Mouse (Mus musculus) liver, embryonic 14.5 days (tissue): ENCODE results near the gene Tbc1d16. TPM values are rescaled to one million over a fixed set of nuclear protein-coding genes. Genes with fewer than 3 reads are reported as not detected.
A peak's percentile ranks its signal among the peaks of the same experiment; 100 is the strongest.

ENCODE experiments used
- ATAC-seq: fragments of 200-750 bp; cut with Nextera tagmentation; 2 replicates; pipeline ENCODE4 v1.8.0; 2017; ENCODE audit warnings: moderate number of reproducible peaks, mild to moderate bottlenecking, moderate library complexity; ENCODE audit not compliant: insufficient read depth
- DNase-seq, 3 experiments: peaks; one replicate each; pipeline ENCODE4 v3.0.0-alpha.2; 2012 to 2013; ENCODE audit warnings: low read depth in 3 of 3, low spot score in 3 of 3
- H3K27ac ChIP-seq: fragments of 300-500 bp; sonication (generic); 2 replicates; pipeline ENCODE4 v1.5.1; 2014; ENCODE audit warnings: moderate library complexity, mild to moderate bottlenecking, control low read depth, inconsistent platforms
- H3K27me3 ChIP-seq: fragments of 300-500 bp; sonication (generic); 2 replicates; pipeline ENCODE4 v1.6.1; 2014; ENCODE audit warnings: mild to moderate bottlenecking, low read length, moderate library complexity; ENCODE audit not compliant: control insufficient read depth, insufficient read depth
- H3K36me3 ChIP-seq: fragments of 300-500 bp; sonication (generic); replicated peaks from 2 replicates; pipeline ENCODE4 v1.6.1; 2014; ENCODE audit warnings: low read depth; ENCODE audit not compliant: control insufficient read depth, insufficient read depth
- H3K4me1 ChIP-seq, 2 experiments: fragments of 200-500 bp in 1 of 2; fragments of 300-500 bp in 1 of 2; sonication (generic) in 1 of 2; replicated peaks; 2 replicates each; pipeline ENCODE4 v1.6.1; 2012 to 2014; ENCODE audit warnings: antibody characterized with exemption in 1 of 2, inconsistent platforms in 1 of 2, low read length in 1 of 2; ENCODE audit not compliant: control insufficient read depth in 2 of 2, insufficient read depth in 2 of 2
- H3K4me2 ChIP-seq: fragments of 300-500 bp; sonication (generic); 2 replicates; pipeline ENCODE4 v1.6.1; 2014; ENCODE audit warnings: low read depth, mild to moderate bottlenecking, control low read depth, moderate library complexity
- H3K4me3 ChIP-seq, 2 experiments: fragments of 200-500 bp in 1 of 2; fragments of 300-500 bp in 1 of 2; sonication (generic) in 1 of 2; 2 replicates each; pipeline ENCODE4 v1.5.1; 2012 to 2014; ENCODE audit warnings: low read depth in 2 of 2, low read length in 2 of 2, mild to moderate bottlenecking in 2 of 2, control low read depth in 1 of 2, inconsistent platforms in 1 of 2, moderate library complexity in 1 of 2; ENCODE audit not compliant: insufficient read depth in 1 of 2
- H3K9ac ChIP-seq: fragments of 300-500 bp; sonication (generic); replicated peaks from 2 replicates; pipeline ENCODE4 v1.6.1; 2014; ENCODE audit warnings: mild to moderate bottlenecking, control low read depth, moderate library complexity
- H3K9me3 ChIP-seq: fragments of 300-500 bp; sonication (generic); 2 replicates; pipeline ENCODE4 v1.6.1; 2016; ENCODE audit warnings: low read length, mixed read lengths; ENCODE audit not compliant: control insufficient read depth
- CTCF ChIP-seq: IDR thresholded peaks from 2 replicates; pipeline ENCODE4 v1.5.1; 2016; ENCODE audit warnings: antibody characterized with exemption, low read depth, control low read depth
- EP300 ChIP-seq: IDR thresholded peaks from 2 replicates; pipeline ENCODE4 v1.6.1; 2016; ENCODE audit warnings: antibody characterized with exemption, low read depth
- WGBS: fragments of 180-500 bp; shearing (Covaris S2); extraction: QIAGEN DNeasy Blood & Tissue Kit; methylation state at CpG from one replicate; pipeline ENCODE4 v1.1.7; 2014; ENCODE audit not compliant: insufficient replicate concordance; 5-methylcytosine and 5-hydroxymethylcytosine counted together
- polyA plus RNA-seq, 2 experiments: library from polyadenylated mRNA; depleted of rRNA in 1 of 2; stranded (reverse) in 1 of 2; unstranded in 1 of 2; fragments of >200 nt; fragmentation: Nextera tagmentation in 1 of 2; extraction: Ambion mirVana in 1 of 2; gene quantifications; 2 replicates each; pipeline versions ENCODE4 v1.2.1 to v1.2.3; 2012 to 2014

Tbc1d16 gene
- polyA plus RNA-seq, 2 experiments: 0.58 to 1.0 TPM

- Histone ChIP-seq H3K27me3 (no peaks in the 10 kb centered on the region), H3K4me2 (no peak overlapping the region), H3K27ac (no peak overlapping the region), H3K4me3 (no peak overlapping the region), H3K9ac (no peak overlapping the region), H3K4me1 (peaks cover 0 to 4% of the 10 kb centered on the region in 2 experiments; a peak in 2 of 4 replicates), H3K9me3 (no peaks in the 10 kb centered on the region), H3K36me3 (no peaks in the 10 kb centered on the region)
- no peak for DNase-seq
- WGBS: 64% methylated on average over 5 of the region's 5 CpGs
- TF ChIP-seq CTCF (no peak), EP300 (no peak)
- ATAC-seq: no peak
These were observed 68.2 kb downstream of the Tbc1d16 start for GRCm38 (mm10) chr11:119160050-119160449.

- DNase-seq: peak; percentile 38 to 47 (median 41)
- H3K27me3 ChIP-seq: no peaks in the 10 kb centered on the region
- H3K4me3 ChIP-seq: peak overlapping the region; percentile 4 to 29; a peak in 1 of 4 replicates
- H3K4me1 ChIP-seq: peaks cover 0 to 4% of the 10 kb centered on the region in 2 experiments; a peak in 2 of 4 replicates
- WGBS: 31% methylated on average over 11 of the region's 11 CpGs
- TF ChIP-seq EP300 (no peak), CTCF (no peak)
- peak overlapping the region; percentile 40 for H3K4me2 ChIP-seq
- no peak overlapping the region for H3K9ac ChIP-seq
- no peak overlapping the region for H3K27ac ChIP-seq
- no peaks in the 10 kb centered on the region for H3K9me3 ChIP-seq
- peak; percentile 80 for ATAC-seq
- H3K36me3 ChIP-seq: no peaks in the 10 kb centered on the region
These were observed 68.8 kb downstream of the Tbc1d16 start for GRCm38 (mm10) chr11:119159496-119159895.

- DNase-seq (no peak), ATAC-seq (no peak)
- Histone ChIP-seq H3K36me3 (no peaks in the 10 kb centered on the region), H3K27ac (no peak overlapping the region), H3K4me3 (no peak overlapping the region), H3K9ac (no peak overlapping the region), H3K9me3 (no peaks in the 10 kb centered on the region), H3K27me3 (no peaks in the 10 kb centered on the region), H3K4me1 (peaks cover 0 to 4% of the 10 kb centered on the region in 2 experiments; a peak in 2 of 4 replicates), H3K4me2 (no peak overlapping the region)
- WGBS: 56% methylated on average over 20 of the region's 20 CpGs
- TF ChIP-seq CTCF (no peak), EP300 (no peak)
These were observed 70.7 kb downstream of the Tbc1d16 start for GRCm38 (mm10) chr11:119157377-119158189.

GRCm38 (mm10) chr11:119156481-119157254 is 71.6 kb downstream of the Tbc1d16 start:
- no peaks in the 10 kb centered on the region for H3K36me3 ChIP-seq

More at GRCm38 (mm10) chr11:119156481-119157254, 71.6 kb downstream of the Tbc1d16 start:
- 61% methylated on average over 24 of the region's 24 CpGs for WGBS
- Histone ChIP-seq H3K27me3 (no peaks in the 10 kb centered on the region), H3K9me3 (no peaks in the 10 kb centered on the region), H3K4me3 (no peak overlapping the region), H3K9ac (no peak overlapping the region), H3K27ac (no peak overlapping the region), H3K4me1 (peaks cover 0 to 4% of the 10 kb centered on the region in 2 experiments; a peak in 2 of 4 replicates), H3K4me2 (no peak overlapping the region)
- ATAC-seq (no peak), DNase-seq (no peak)
- TF ChIP-seq EP300 (no peak), CTCF (no peak)
